Mouse (Mus musculus): ENCODE measurements around the gene Cxcr5. TPM values are rescaled to one million over a fixed set of nuclear protein-coding genes. Genes with fewer than 3 reads are reported as not detected.
A peak's percentile ranks its signal among the peaks of the same experiment; 100 is the strongest.

The Cxcr5 gene
- polyA plus RNA-seq, 1 experiment from 2014 or later = not detected

DNA sequence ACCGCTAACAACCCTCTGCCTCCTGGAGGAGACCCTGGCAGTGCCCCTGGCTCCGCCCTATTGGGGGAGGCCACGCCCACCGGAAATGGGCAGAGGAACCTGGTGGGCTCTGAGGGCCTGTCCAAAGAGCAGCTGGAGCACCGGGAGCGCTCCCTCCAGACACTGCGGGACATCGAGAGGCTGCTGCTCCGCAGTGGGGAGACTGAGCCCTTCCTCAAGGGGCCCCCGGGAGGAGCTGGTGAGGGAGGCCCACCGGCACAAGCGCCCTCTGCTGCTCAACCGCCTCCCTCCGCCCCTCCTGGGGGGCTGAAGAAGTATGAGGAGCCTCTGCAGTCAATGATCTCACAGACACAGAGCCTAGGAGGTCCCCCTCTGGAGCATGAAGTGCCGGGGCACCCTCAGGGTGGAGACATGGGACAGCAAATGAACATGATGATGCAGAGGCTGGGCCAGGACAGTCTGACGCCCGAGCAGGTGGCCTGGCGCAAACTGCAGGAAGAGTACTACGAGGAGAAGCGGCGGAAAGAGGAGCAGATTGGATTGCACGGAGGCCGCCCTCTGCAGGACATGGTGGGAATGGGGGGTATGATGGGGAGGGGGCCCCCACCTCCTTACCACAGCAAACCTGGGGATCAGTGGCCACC lies 55.7 kb downstream of the Cxcr5 start:
- DNase-seq (ENCODE audit: low spot score) = no peak
- WGBS = 60% methylated on average over 23 of the region's 23 CpGs
- Histone ChIP-seq H3K36me3 (ENCODE audit: insufficient read depth, low read length) (peaks cover 37% of the 10 kb centered on the region), H3K4me1 (replicated peaks; ENCODE audit: insufficient read depth, low read length) (peaks cover 11% of the 10 kb centered on the region; the same call in 1 of the 2 replicates), H3K27me3 (ENCODE audit: insufficient read depth, low read length) (no peaks in the 10 kb centered on the region), H3K9me3 (replicated peaks; ENCODE audit: low read length) (no peaks in the 10 kb centered on the region), H3K4me2 (ENCODE audit: low read length) (no peak overlapping the region), H3K9ac (ENCODE audit: low read depth, low read length) (no peak overlapping the region), H3K27ac (no peak overlapping the region), H3K4me3 (replicated peaks; ENCODE audit: low read depth, low read length) (no peak overlapping the region)
- no peak; the same call in 1 of the 2 replicates for TF ChIP-seq CTCF (IDR thresholded peaks at IDR 0.05; ENCODE audit: low read depth)
- ATAC-seq (replicated peaks; ENCODE audit: low FRiP score, low read depth) = no peak

GRCm38 (mm10) chr9:44504893-44505823 lies 56.5 kb downstream of the Cxcr5 start:
- Histone ChIP-seq H3K36me3 (ENCODE audit: insufficient read depth, low read length) (peaks cover 41% of the 10 kb centered on the region), H3K4me2 (ENCODE audit: low read length) (no peak overlapping the region), H3K4me1 (replicated peaks; ENCODE audit: insufficient read depth, low read length) (peaks cover 19% of the 10 kb centered on the region), H3K27ac (no peak overlapping the region), H3K27me3 (ENCODE audit: insufficient read depth, low read length) (no peaks in the 10 kb centered on the region), H3K4me3 (replicated peaks; ENCODE audit: low read depth, low read length) (no peak overlapping the region), H3K9ac (ENCODE audit: low read depth, low read length) (no peak overlapping the region), H3K9me3 (replicated peaks; ENCODE audit: low read length) (no peaks in the 10 kb centered on the region)
- DNase-seq (ENCODE audit: low spot score) (no peak), ATAC-seq (replicated peaks; ENCODE audit: low FRiP score, low read depth) (no peak)
- WGBS = 61% methylated on average over 20 of the region's 20 CpGs
- no peak for TF ChIP-seq CTCF (IDR thresholded peaks at IDR 0.05; ENCODE audit: low read depth)

DNA sequence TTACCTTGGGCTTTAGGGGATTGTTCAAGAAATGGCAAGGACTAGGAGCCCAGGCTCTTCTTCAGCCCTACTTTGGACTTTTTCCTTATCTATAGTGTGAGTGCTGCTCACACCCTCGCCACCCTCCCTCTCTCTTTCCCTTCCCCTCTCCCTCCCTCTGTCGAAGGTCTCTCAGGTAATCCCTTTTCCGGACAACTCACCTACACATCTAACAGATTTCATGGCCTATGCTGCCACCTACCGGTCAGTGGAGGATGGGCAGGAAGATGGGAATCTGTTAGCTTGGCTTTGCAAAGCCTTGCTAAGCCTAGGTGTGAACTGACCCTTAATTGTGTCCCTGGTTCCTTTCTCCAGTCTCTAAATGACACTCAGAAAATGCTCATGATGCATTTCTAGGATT lies 59.7 kb downstream of the Cxcr5 start:
- H3K4me3 ChIP-seq (replicated peaks; ENCODE audit: low read depth, low read length) = no peak overlapping the region
- peaks cover 23% of the 10 kb centered on the region for H3K36me3 ChIP-seq (ENCODE audit: insufficient read depth, low read length)
- peaks cover 34% of the 10 kb centered on the region for H3K4me1 ChIP-seq (replicated peaks; ENCODE audit: insufficient read depth, low read length)
- no peak overlapping the region for H3K4me2 ChIP-seq (ENCODE audit: low read length)
- H3K27me3 ChIP-seq (ENCODE audit: insufficient read depth, low read length) = no peaks in the 10 kb centered on the region
- no peak overlapping the region for H3K9ac ChIP-seq (ENCODE audit: low read depth, low read length)
- no peak overlapping the region for H3K27ac ChIP-seq
- no peaks in the 10 kb centered on the region for H3K9me3 ChIP-seq (replicated peaks; ENCODE audit: low read length)
- peak; percentile 98 for TF ChIP-seq CTCF (IDR thresholded peaks at IDR 0.05; ENCODE audit: low read depth)
- ATAC-seq (replicated peaks; ENCODE audit: low FRiP score, low read depth) = no peak
- 0% methylated on average over 4 of the region's 4 CpGs for WGBS
- peak; percentile 86 for DNase-seq (ENCODE audit: low spot score)

- ATAC-seq (replicated peaks; ENCODE audit: low FRiP score, low read depth) (no peak), DNase-seq (ENCODE audit: low spot score) (no peak)
- TF ChIP-seq CTCF (IDR thresholded peaks at IDR 0.05; ENCODE audit: low read depth) = no peak
- Histone ChIP-seq H3K4me1 (replicated peaks; ENCODE audit: insufficient read depth, low read length) (peaks cover 40% of the 10 kb centered on the region), H3K36me3 (ENCODE audit: insufficient read depth, low read length) (peaks cover 17% of the 10 kb centered on the region), H3K4me3 (replicated peaks; ENCODE audit: low read depth, low read length) (no peak overlapping the region), H3K27ac (no peak overlapping the region), H3K9ac (ENCODE audit: low read depth, low read length) (no peak overlapping the region), H3K9me3 (replicated peaks; ENCODE audit: low read length) (no peaks in the 10 kb centered on the region), H3K4me2 (ENCODE audit: low read length) (no peak overlapping the region), H3K27me3 (ENCODE audit: insufficient read depth, low read length) (no peaks in the 10 kb centered on the region)
- 53% methylated on average over 10 of the region's 10 CpGs for WGBS
Measured at GRCm38 (mm10) chr9:44501206-44501879, 60.3 kb downstream of the Cxcr5 start.

GRCm38 (mm10) chr9:44500638-44501175 lies 61.0 kb downstream of the Cxcr5 start:
- Histone ChIP-seq H3K36me3 (ENCODE audit: insufficient read depth, low read length) (peaks cover 11% of the 10 kb centered on the region; the same call in 1 of the 2 replicates), H3K4me3 (replicated peaks; ENCODE audit: low read depth, low read length) (no peak overlapping the region), H3K4me2 (ENCODE audit: low read length) (no peak overlapping the region), H3K9ac (ENCODE audit: low read depth, low read length) (0 out of 2 replicates have a peak overlapping the region, but pooled peaks have one; percentile 62), H3K9me3 (replicated peaks; ENCODE audit: low read length) (no peaks in the 10 kb centered on the region), H3K27me3 (ENCODE audit: insufficient read depth, low read length) (no peaks in the 10 kb centered on the region), H3K27ac (0 out of 2 replicates have a peak overlapping the region, but pooled peaks have one; percentile 91), H3K4me1 (replicated peaks; ENCODE audit: insufficient read depth, low read length) (peaks cover 43% of the 10 kb centered on the region)
- 61% methylated on average over 8 of the region's 8 CpGs for WGBS
- ATAC-seq (replicated peaks; ENCODE audit: low FRiP score, low read depth) (no peak), DNase-seq (ENCODE audit: low spot score) (no peak)
- no peak for TF ChIP-seq CTCF (IDR thresholded peaks at IDR 0.05; ENCODE audit: low read depth)

DNA sequence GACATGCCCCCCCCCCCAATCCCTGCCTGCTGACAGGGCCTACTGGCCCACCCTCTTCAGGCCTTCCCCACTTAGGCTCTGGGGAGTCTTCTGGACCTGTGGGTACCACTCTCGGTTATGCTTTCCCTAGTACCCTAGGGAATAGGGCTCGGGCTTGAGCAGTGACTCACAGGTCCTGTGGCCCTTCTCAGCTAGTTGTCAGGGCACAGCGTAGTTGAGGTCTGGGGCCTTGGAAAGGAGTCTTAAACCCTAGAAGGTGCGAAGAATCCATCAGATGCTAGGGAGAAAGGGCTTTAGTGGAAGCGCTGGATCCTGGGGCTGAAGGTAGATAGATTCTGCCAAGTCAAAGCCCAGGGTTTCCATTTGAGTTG lies 61.5 kb downstream of the Cxcr5 start:
- 0 out of 2 replicates have a peak, but pooled peaks cover 8% of the 10 kb centered on the region for H3K36me3 ChIP-seq (ENCODE audit: insufficient read depth, low read length)
- DNase-seq (ENCODE audit: low spot score) (no peak), ATAC-seq (replicated peaks; ENCODE audit: low FRiP score, low read depth) (no peak)
- peak overlapping the region; percentile 62; the same call in 1 of the 2 replicates for H3K9ac ChIP-seq (ENCODE audit: low read depth, low read length)
- peak overlapping the region; percentile 41 for H3K4me3 ChIP-seq (replicated peaks; ENCODE audit: low read depth, low read length)
- peak overlapping the region; percentile 76 for H3K4me2 ChIP-seq (ENCODE audit: low read length)
- no peaks in the 10 kb centered on the region for H3K27me3 ChIP-seq (ENCODE audit: insufficient read depth, low read length)
- H3K27ac ChIP-seq = peak overlapping the region; percentile 91; the same call in 1 of the 2 replicates
- H3K4me1 ChIP-seq (replicated peaks; ENCODE audit: insufficient read depth, low read length) = peaks cover 46% of the 10 kb centered on the region
- 35% methylated on average over 5 of the region's 5 CpGs for WGBS
- no peak for TF ChIP-seq CTCF (IDR thresholded peaks at IDR 0.05; ENCODE audit: low read depth)
- no peaks in the 10 kb centered on the region for H3K9me3 ChIP-seq (replicated peaks; ENCODE audit: low read length)
